Mouse (Mus musculus): ENCODE measurements at regions not wholly inside any gene's neighbourhood (a gene's known extent, or its start where the extent isn't known, plus 50 kb on each side); places are given as distances from the start of the nearest gene placed in this dataset.

DNA sequence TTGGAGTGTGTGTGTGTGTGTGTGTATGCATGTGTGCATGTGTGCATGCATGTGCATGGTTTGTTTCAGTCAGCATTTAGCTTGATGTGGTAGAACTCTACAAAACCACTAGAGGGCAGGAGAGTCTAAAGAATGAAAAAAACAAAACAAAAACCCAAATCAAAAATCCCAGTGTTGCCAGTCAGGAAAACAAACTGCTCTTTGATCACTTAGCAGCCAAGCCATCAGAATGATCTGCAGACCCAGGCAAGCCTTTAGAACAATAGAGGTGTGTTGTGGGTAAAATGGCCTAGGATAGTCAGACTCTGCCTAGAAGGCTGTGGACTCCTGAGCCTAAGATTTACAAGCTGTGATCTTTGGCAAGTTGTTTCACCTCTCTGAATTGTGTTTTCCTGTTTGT, 91.7 kb downstream of the Slc30a10 start:
- Histone ChIP-seq H3K9ac (ENCODE audit: low read depth, low read length) (no peak overlapping the region), H3K4me3 (ENCODE audit: low read depth, low read length) (no peak overlapping the region)
- ATAC-seq = no peak

DNA sequence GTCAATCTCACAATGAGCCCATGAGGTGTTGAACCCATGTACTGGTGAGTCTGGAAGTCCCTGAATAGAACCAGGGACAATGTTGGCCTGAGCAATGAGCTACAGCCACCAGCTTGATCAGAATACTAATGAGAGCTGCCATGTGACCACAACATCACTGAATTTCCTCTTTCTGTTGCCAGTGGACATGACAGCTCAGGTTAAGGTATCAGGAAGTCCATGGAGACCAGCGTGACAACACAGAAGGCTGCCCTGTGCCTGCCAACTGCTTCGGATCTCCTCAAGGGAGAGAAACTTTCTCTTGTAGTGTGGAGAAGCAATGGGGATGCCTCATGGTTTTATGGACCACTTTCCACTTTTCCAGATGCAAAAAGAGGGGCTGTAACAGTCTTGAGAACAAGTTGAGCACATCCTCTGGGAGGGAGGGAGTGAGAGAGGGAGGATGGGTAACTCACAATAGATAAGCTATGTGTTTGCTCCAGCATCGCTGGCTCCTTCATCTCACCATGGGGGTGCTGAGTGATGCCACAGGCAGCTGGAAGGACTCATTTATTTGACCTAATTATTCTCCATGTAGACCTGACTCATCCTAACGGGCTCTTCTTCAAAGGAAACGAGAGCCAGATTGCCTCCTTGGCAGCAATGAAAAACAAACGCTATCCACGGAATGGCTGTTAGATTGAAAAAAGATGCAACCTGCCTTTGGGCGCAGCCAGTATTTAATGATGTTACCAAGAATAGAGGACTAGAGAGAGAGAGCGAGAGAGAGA, 118.3 kb downstream of the Slc30a10 start:
- Histone ChIP-seq H3K27ac (ENCODE audit: low read depth, low read length) (no peak overlapping the region), H3K4me2 (replicated peaks; ENCODE audit: low read depth) (no peak overlapping the region), H3K27me3 (replicated peaks; ENCODE audit: control insufficient read depth, insufficient read depth, low read length) (no peaks in the 10 kb centered on the region), H3K9ac (ENCODE audit: low read depth, low read length) (no peak overlapping the region), H3K36me3 (ENCODE audit: control insufficient read depth, insufficient read depth) (no peaks in the 10 kb centered on the region), H3K4me1 (replicated peaks; ENCODE audit: control insufficient read depth, insufficient read depth, low read length) (no peaks in the 10 kb centered on the region), H3K4me3 (ENCODE audit: low read depth, low read length) (no peak overlapping the region), H3K9me3 (ENCODE audit: control insufficient read depth) (no peaks in the 10 kb centered on the region)
- WGBS = 59% methylated on average over 9 of the region's 9 CpGs
- no peak for ATAC-seq
- TF ChIP-seq CTCF (IDR thresholded peaks at IDR 0.05; ENCODE audit: low read depth) = no peak

More for the DNA sequence above, 91.7 kb downstream of the Slc30a10 start:
- TF ChIP-seq CTCF (IDR thresholded peaks at IDR 0.05; ENCODE audit: low read depth) = peak; percentile 77
- H3K4me1 ChIP-seq (replicated peaks; ENCODE audit: control insufficient read depth, insufficient read depth, low read length) = no peaks in the 10 kb centered on the region
- no peaks in the 10 kb centered on the region for H3K36me3 ChIP-seq (ENCODE audit: control insufficient read depth, insufficient read depth)
- H3K27me3 ChIP-seq (replicated peaks; ENCODE audit: control insufficient read depth, insufficient read depth, low read length) = no peaks in the 10 kb centered on the region
- no peak overlapping the region for H3K27ac ChIP-seq (ENCODE audit: low read depth, low read length)
- H3K4me2 ChIP-seq (replicated peaks; ENCODE audit: low read depth) = no peak overlapping the region
- H3K9me3 ChIP-seq (ENCODE audit: control insufficient read depth) = peaks cover 7% of the 10 kb centered on the region; the same call in 1 of the 2 replicates

DNA sequence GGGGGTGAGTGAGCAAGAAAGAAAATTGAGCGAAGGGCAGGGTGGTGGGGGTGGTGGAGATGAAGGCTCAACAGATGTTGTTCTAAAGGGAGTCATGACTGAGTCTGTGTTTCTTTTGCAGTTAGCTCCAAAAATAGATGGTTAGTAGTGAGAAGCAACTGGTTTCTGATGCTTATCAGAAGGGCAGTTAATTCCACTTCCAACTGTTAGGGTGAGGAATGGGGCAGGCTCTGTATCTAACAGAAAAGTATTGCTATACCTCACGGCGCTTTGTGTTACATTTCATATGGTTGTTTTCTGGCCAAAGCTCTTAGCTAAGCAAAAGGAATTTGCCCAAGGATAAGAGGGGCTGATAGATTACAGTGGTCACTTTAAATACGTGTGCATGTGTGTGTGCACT, 120.3 kb downstream of the Slc30a10 start:
- no peak for TF ChIP-seq CTCF (IDR thresholded peaks at IDR 0.05; ENCODE audit: low read depth)
- Histone ChIP-seq H3K27ac (ENCODE audit: low read depth, low read length) (no peak overlapping the region), H3K4me2 (replicated peaks; ENCODE audit: low read depth) (no peak overlapping the region), H3K9me3 (ENCODE audit: control insufficient read depth) (no peaks in the 10 kb centered on the region), H3K4me3 (ENCODE audit: low read depth, low read length) (no peak overlapping the region), H3K27me3 (replicated peaks; ENCODE audit: control insufficient read depth, insufficient read depth, low read length) (no peaks in the 10 kb centered on the region), H3K9ac (ENCODE audit: low read depth, low read length) (no peak overlapping the region), H3K4me1 (replicated peaks; ENCODE audit: control insufficient read depth, insufficient read depth, low read length) (no peaks in the 10 kb centered on the region), H3K36me3 (ENCODE audit: control insufficient read depth, insufficient read depth) (no peaks in the 10 kb centered on the region)
- 63% methylated on average over 4 of the region's 4 CpGs for WGBS
- no peak for ATAC-seq

DNA sequence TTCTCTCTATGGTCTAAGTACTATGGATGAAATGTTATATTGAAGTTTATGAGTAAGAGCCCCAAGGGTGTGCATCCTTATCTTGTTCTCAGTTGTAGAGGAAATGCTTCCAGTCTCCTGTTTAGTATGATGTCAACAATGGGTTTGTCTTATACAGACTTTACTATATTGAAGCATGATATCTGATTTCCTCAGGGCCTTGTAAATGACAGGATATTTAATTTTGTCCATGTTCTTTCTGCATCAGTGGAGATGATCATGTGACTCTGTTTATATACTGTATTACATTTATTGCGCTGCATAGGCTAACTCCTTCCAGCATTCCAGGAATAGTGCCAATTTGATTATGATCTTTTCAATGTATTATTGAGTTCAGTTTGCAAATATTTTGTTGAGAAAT, 125.2 kb downstream of the Slc30a10 start:
- no peak overlapping the region for H3K9ac ChIP-seq (ENCODE audit: low read depth, low read length)
- H3K36me3 ChIP-seq (ENCODE audit: control insufficient read depth, insufficient read depth) = no peaks in the 10 kb centered on the region
- no peak for ATAC-seq
- no peaks in the 10 kb centered on the region for H3K4me1 ChIP-seq (replicated peaks; ENCODE audit: control insufficient read depth, insufficient read depth, low read length)
- H3K4me3 ChIP-seq (ENCODE audit: low read depth, low read length) = no peak overlapping the region
- no peaks in the 10 kb centered on the region for H3K27me3 ChIP-seq (replicated peaks; ENCODE audit: control insufficient read depth, insufficient read depth, low read length)
- no peak overlapping the region for H3K4me2 ChIP-seq (replicated peaks; ENCODE audit: low read depth)
- no peaks in the 10 kb centered on the region for H3K9me3 ChIP-seq (ENCODE audit: control insufficient read depth)
- H3K27ac ChIP-seq (ENCODE audit: low read depth, low read length) = no peak overlapping the region
- TF ChIP-seq CTCF (IDR thresholded peaks at IDR 0.05; ENCODE audit: low read depth) = no peak
- 76% methylated on average over 1 of the region's 1 CpGs for WGBS

DNA sequence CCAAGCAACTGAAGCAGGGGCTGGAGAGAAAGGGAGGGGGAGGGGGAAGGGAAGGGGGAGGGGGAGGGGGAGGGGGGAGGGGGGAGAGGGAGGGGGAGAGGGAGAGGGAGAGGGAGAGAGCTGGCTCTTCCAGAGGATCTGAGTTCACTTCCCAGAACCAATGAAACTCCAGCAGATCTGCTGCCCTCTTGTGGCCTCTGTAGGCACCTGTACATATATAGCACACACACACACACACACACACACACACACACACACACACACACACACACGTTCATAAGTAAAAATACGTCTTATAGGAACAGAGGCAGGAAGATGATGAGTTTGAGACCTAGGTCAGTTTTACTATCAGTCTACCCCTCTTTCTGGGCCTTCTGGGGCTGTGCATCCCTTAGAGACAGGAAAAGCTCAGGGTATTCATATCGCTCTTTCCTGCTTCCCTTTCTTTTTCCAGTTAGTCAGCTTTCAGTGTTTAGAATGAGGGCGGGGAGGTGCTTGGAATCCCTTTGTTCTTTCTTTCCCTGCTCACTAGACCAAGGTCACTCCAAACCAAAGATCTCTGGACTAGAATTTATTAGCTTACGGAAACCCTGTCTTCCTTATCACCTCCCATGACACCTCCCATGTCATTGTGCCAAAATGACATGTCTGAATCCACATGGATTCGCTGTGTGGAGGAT, 130.7 kb downstream of the Slc30a10 start:
- Histone ChIP-seq H3K9me3 (ENCODE audit: control insufficient read depth) (no peaks in the 10 kb centered on the region), H3K9ac (ENCODE audit: low read depth, low read length) (no peak overlapping the region), H3K4me3 (ENCODE audit: low read depth, low read length) (no peak overlapping the region), H3K27me3 (replicated peaks; ENCODE audit: control insufficient read depth, insufficient read depth, low read length) (no peaks in the 10 kb centered on the region), H3K36me3 (ENCODE audit: control insufficient read depth, insufficient read depth) (no peaks in the 10 kb centered on the region), H3K4me2 (replicated peaks; ENCODE audit: low read depth) (no peak overlapping the region), H3K27ac (ENCODE audit: low read depth, low read length) (no peak overlapping the region), H3K4me1 (replicated peaks; ENCODE audit: control insufficient read depth, insufficient read depth, low read length) (no peaks in the 10 kb centered on the region)
- WGBS = 63% methylated on average over 6 of the region's 6 CpGs
- ATAC-seq = no peak
- no peak for TF ChIP-seq CTCF (IDR thresholded peaks at IDR 0.05; ENCODE audit: low read depth)

DNA sequence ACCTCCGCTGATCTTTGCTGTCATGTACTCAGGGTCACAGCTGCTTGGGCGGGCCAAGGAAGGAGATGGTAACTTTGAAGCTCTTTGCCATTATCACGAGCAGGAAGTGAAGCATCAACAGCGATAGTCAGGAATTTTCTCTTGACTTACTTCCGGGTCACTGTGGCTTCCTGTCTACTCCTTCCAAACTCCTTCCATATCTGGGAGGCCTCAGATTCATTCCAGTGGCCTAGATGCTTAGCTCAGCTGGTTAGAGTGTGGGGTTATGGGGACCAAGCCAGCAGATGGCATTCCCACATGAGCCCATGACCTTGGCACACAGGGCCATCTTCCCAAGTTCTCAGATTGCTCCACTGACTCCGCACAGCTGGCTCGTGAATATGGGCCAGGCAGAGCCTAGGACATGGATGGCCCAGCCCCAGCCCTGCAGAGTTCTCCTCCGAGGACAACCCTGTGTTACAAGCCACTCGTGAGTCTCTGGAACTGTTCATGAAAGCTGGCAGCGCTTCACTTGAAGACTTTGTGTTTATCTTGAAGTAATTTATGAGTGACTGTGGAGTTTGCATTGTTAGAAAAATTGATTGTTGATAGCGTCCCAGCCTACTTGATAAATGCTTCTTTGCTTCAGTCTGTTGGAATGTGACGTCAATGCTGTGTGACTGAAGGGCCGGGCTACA, 133.2 kb downstream of the Slc30a10 start:
- WGBS = 49% methylated on average over 13 of the region's 13 CpGs
- no peaks in the 10 kb centered on the region for H3K36me3 ChIP-seq (ENCODE audit: control insufficient read depth, insufficient read depth)
- no peak overlapping the region for H3K4me3 ChIP-seq (ENCODE audit: low read depth, low read length)
- no peak overlapping the region for H3K27ac ChIP-seq (ENCODE audit: low read depth, low read length)
- no peaks in the 10 kb centered on the region for H3K9me3 ChIP-seq (ENCODE audit: control insufficient read depth)
- no peak overlapping the region for H3K9ac ChIP-seq (ENCODE audit: low read depth, low read length)
- no peaks in the 10 kb centered on the region for H3K4me1 ChIP-seq (replicated peaks; ENCODE audit: control insufficient read depth, insufficient read depth, low read length)
- H3K27me3 ChIP-seq (replicated peaks; ENCODE audit: control insufficient read depth, insufficient read depth, low read length) = no peaks in the 10 kb centered on the region
- no peak for TF ChIP-seq CTCF (IDR thresholded peaks at IDR 0.05; ENCODE audit: low read depth)
- no peak for ATAC-seq
- no peak overlapping the region for H3K4me2 ChIP-seq (replicated peaks; ENCODE audit: low read depth)

All from intestine, postnatal 0 days (tissue).